Mouse (Mus musculus) hematopoietic multipotent progenitor cell, adult 10-12 weeks (in vitro differentiated cells): ENCODE measurements around the gene Cald1. TPM values are rescaled to one million over a fixed set of nuclear protein-coding genes. Genes with fewer than 3 reads are reported as not detected.

Experiments used
- polyA plus RNA-seq: library from polyadenylated mRNA; stranded (reverse); fragments of >175 nt; gene quantifications from 2 replicates; pipeline ENCODE4 v1.2.3, GENCODE M21; 2012; ENCODE audit warnings: low replicate concordance

Cald1 gene
- polyA plus RNA-seq = 2.6 and 10.7 TPM in 2 replicates

DNA sequence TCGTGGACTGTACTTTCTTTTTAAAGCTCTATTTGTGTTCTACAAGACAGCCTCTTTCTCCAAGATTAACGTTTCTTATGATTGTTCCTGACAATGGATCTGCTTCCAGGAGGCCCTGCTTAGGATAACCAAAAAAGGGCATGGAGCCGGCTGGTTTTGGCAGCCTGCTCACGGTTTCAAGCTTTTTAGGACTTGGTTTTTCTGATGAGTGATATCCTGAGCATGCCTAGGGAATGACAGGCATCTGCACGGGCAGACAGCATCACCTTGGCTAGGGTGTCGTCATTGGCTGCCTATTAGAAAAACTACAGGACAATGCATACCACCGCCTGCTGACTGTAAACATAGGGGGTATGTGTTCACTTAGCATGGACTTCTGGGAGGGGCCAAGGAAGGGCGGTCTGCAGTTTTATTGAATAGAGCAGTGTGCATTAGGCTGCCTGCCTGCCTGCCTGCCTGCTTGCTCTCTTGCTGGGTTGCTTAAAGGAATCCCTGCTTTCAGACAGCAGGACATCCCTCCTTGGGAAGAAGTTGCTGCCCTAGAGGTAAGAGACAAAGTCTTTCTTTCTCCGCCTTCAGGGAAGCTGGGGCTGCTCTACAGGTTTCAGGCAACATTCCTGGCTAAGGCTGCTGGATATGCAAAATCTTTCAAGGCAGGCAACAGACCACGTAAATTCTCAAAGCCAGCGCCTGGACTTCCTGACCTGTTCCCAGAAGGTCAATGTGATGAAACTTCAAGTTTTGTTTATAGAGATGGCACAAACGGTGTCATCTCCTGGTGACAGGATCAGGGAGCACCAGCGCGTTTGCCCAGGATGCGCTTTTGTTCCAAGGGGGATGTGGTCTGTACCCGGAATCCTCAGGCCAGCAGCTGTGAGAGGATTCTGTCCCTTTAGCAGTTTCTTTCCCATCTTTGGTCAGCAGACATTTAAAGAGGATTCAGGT is at the start of gene Cald1:
TSS of gene Cald1 (plus strand) at position 380 of the 945 bp plus-strand sequence.

DNA sequence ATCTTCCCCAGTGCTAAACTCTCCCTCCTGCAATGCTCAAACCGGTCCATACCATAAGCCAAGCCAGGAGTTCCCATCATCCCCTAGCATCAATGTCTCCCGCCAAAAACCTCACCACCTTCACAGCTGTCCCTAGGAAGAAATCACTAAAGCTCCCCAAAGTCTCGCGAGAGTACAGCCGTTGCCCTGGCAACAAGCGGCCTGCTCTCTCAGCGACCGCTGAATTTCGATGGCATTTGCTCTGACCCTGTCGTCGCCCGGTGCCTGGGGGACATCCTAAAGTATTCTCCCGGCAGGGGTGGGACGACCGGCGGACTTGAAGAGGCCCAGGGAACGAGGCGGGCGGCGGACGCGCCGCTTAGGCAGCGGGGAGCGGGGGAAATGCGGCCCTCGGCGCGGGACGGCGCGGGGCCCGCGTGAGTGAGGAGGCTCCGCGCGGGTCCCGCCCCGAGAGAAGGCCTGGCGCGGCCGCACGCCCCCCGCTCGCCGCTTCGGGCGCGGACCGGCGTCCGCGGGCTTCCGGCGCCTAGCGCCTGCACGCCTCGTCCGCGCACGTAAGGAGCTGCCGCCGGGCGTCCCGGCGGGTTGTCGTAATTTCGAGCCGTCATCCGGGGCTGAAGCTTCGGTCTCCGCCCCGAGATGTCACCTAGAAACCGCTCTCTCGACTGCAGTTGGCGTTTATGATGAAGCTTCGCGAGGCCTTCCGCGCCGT is 182.1 kb downstream of the Cald1 start, which contains the start of gene Agbl3:
TSS of gene Agbl3 (plus strand) at position 202 of the 712 bp plus-strand sequence.

Other genes starting within 250 kb of the Cald1 start
- gene Akr1b8, start 244.4 kb upstream of the Cald1 start, polyA plus RNA-seq = 0.63 TPM in 1 of 2 replicates, not detected in the other
- gene Akr1b10, start 214.3 kb upstream of the Cald1 start, polyA plus RNA-seq = 2.7 and 6.2 TPM in 2 replicates
- gene Akr1b7, start 186.2 kb upstream of the Cald1 start, polyA plus RNA-seq = 0.38 and 1.2 TPM in 2 replicates
- 3.1 and 53.5 TPM in 2 replicates for gene Bpgm, start 122.3 kb upstream of the Cald1 start, polyA plus RNA-seq
- gene Agbl3, start 181.9 kb downstream of the Cald1 start, polyA plus RNA-seq = 1.1 and 3.7 TPM in 2 replicates